Mouse (Mus musculus) large intestine, adult 2 months (tissue): Measurements from ENCODE around the gene Gm10354. TPM values are rescaled to one million over a fixed set of nuclear protein-coding genes. Genes with fewer than 3 reads are reported as not detected.
"Not testable (repeated sequence)": the region's sequence is repeated elsewhere in the genome, so short reads cannot be mapped to it uniquely, and the experiment has no call there.

ENCODE experiments used
- DNase-seq: peaks from one replicate; pipeline ENCODE4 v3.0.0-alpha.2; 2012; ENCODE audit warnings: low read depth, low spot score
- WGBS: fragments of 180-500 bp; shearing (Covaris S2); methylation state at CpG from one replicate; pipeline ENCODE4 v1.1.7; 2018; 5-methylcytosine and 5-hydroxymethylcytosine counted together
- polyA plus RNA-seq: library from polyadenylated mRNA; depleted of rRNA; stranded (reverse); fragments of >200 nt; gene quantifications from 2 replicates; pipeline ENCODE4 v1.2.3, GENCODE M21; 2012; rRNA removed

Gene Gm10354
- polyA plus RNA-seq, 1 experiment = not detected

GRCm38 (mm10) chr5:14961502-14961901 is 17.2 kb downstream of the Gm10354 start:
- WGBS = 79% methylated on average over 4 of the region's 4 CpGs
- DNase-seq = not testable (repeated sequence)

GRCm38 (mm10) chr5:14955928-14956706 is 22.6 kb downstream of the Gm10354 start:
- WGBS = 62% methylated on average over 1 of the region's 1 CpGs
- not testable (repeated sequence) for DNase-seq

GRCm38 (mm10) chr5:14953587-14953986 is 25.1 kb downstream of the Gm10354 start:
- not testable (repeated sequence) for DNase-seq

- 70% methylated on average over 3 of the region's 3 CpGs for WGBS
- DNase-seq = not testable (repeated sequence)
Observed at GRCm38 (mm10) chr5:14952749-14953148, 26.0 kb downstream of the Gm10354 start.

- 61% methylated on average over 7 of the region's 7 CpGs for WGBS
- not testable (repeated sequence) for DNase-seq
Observed at GRCm38 (mm10) chr5:14951822-14952221, 26.9 kb downstream of the Gm10354 start.

- 46% methylated on average over 4 of the region's 4 CpGs for WGBS
Observed at GRCm38 (mm10) chr5:14947482-14948198, 31.1 kb downstream of the Gm10354 start.

GRCm38 (mm10) chr5:14945524-14945923 is 33.2 kb downstream of the Gm10354 start:
- 36% methylated on average over 4 of the region's 4 CpGs for WGBS
- not testable (repeated sequence) for DNase-seq

More at GRCm38 (mm10) chr5:14947482-14948198, 31.1 kb downstream of the Gm10354 start:
- not testable (repeated sequence) for DNase-seq

- WGBS = 85% methylated on average over 1 of the region's 1 CpGs
- DNase-seq = not testable (repeated sequence)
Observed at GRCm38 (mm10) chr5:14941043-14941442, 37.7 kb downstream of the Gm10354 start.

- 30% methylated on average over 1 of the region's 1 CpGs for WGBS
- DNase-seq = not testable (repeated sequence)
Observed at GRCm38 (mm10) chr5:14938329-14938728, 40.4 kb downstream of the Gm10354 start, which contains the start of gene Speer4e. Gene Speer4e, minus strand, starts transcription at chr5:14938429.

- 62% methylated on average over 5 of the region's 6 CpGs for WGBS
- not testable (repeated sequence) for DNase-seq
Observed at GRCm38 (mm10) chr5:14933721-14934120, 45.0 kb downstream of the Gm10354 start.

- WGBS = 28% methylated on average over 4 of the region's 4 CpGs
- DNase-seq = not testable (repeated sequence)
Observed at GRCm38 (mm10) chr5:14927047-14927446, 51.7 kb downstream of the Gm10354 start.

Other genes with a start within 250 kb of the Gm10354 start
- not detected in 2 replicates for gene Gm9758, start 64.0 kb downstream of the Gm10354 start, polyA plus RNA-seq
- gene Speer4e, start 40.5 kb downstream of the Gm10354 start, polyA plus RNA-seq = not detected in 2 replicates
- gene Gm17019, start 54.1 kb upstream of the Gm10354 start, polyA plus RNA-seq = not detected in 2 replicates